Mouse (Mus musculus): ENCODE measurements at regions not wholly inside any gene's neighbourhood (a gene's known extent, or its start where the extent isn't known, plus 50 kb on each side); places are given as distances from the start of the nearest gene placed in this dataset.

DNA sequence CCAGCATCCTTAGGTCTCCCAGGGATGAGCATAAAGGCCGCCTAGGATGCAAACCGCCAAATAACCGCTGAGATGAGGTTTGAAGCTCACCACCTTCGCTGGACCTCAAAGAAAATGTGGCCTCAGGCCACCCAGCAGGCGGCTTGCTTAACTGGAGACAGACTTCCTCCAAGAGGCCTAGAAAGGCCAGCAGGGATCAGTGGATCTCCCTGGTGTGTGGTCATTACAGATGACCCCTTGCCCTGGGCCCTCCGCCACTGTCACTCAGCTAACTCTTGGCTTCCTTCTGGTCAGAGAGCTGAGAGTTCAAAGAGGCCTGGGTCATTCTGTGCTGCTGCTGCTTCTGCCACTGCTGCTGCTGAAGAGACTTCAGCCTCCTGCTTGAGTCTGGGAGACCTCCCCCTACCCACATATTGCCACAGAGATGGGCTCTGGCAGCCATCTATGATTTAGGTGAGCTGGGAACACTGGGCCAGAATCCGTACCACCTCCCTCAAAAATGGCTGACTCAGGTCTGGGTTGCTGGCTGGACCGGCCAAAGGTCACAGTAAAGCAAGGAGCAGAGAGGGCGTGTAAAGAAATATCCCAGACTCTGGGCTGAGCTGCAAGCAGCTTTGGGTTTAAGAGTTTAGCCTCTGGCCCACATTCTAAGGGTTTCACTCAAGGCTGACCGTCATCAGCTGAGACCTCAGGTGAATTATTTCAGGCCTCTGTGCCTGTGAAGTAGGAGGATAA, 130.0 kb upstream of the 1600014C23Rik start:
- no peak for DNase-seq

DNA sequence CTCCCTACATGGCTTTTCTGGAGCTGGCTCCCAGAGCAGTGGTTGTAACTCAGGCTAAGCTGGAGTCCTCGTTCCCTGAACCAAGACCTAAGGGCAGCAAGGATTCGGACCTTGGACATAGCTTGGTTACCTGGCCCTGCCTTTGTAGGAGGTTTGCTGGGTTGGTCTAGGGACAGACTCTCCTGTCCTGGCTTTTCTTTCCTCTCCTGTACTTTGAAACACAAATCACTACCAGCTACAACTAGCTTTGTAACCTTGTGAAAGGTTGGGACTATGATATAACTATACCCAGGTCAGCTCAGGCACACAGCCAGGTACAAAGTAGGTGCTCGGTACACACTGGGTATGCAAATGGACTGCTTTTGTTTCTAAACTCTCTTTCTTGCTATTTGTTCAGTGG, 129.4 kb upstream of the 1600014C23Rik start:
- no peak for DNase-seq

- DNase-seq = no peak
These were observed 125.8 kb upstream of the 1600014C23Rik start for GRCm38 (mm10) chr17:45859441-45859840.

DNA sequence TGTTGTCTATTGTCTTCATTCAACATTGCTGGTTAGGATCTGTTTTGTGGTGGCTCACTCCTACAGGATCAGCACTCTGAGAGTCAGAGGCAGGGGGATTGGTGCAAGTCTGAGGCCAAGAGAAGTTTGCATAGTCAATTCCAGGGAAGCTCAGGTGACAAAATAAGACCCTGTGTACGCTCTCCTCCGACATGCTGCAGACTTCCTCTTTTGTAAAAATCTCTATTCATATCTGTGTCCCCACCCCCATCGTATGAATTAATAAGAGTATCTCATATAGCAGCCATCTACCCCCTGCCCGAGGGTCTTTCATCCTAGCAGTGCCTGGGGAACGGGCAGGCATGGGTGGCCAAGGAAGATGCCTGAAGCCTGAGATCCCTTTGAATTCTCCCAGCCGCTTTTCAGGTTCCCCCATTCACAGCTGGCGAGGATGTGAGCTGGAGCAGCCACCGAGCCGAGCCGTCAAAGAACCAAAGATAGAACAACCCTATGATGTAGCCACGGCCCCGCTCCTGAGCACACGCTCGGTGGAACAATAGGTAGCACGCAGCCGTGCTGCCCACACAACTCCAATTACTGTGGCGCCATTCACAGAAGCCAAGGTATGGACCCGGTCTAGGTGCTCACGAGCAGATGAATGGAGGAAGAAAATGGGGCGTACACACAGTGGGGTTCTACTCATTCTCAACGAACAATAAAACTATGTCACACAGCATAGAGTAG, 120.4 kb upstream of the 1600014C23Rik start:
- no peak for DNase-seq

DNA sequence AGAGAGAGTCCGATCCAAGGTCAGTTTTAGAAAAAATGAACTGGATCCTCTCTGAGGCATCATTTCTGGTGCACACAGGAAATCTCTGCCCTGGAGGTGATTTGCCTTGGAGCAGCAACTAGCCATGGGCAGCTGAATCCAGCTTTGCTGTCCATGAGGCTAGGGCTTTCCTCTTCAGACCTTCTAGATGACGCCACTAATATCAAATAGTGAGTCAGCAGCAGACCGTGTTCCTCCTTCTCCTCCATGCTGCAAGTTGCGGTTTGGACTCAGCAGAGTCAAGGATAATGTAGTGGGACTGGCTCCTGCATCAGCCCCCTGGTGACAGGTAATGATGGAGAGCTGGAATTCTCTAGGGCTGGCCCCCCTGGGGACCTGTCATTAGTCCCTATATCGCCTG, 118.8 kb upstream of the 1600014C23Rik start:
- DNase-seq = no peak

DNA sequence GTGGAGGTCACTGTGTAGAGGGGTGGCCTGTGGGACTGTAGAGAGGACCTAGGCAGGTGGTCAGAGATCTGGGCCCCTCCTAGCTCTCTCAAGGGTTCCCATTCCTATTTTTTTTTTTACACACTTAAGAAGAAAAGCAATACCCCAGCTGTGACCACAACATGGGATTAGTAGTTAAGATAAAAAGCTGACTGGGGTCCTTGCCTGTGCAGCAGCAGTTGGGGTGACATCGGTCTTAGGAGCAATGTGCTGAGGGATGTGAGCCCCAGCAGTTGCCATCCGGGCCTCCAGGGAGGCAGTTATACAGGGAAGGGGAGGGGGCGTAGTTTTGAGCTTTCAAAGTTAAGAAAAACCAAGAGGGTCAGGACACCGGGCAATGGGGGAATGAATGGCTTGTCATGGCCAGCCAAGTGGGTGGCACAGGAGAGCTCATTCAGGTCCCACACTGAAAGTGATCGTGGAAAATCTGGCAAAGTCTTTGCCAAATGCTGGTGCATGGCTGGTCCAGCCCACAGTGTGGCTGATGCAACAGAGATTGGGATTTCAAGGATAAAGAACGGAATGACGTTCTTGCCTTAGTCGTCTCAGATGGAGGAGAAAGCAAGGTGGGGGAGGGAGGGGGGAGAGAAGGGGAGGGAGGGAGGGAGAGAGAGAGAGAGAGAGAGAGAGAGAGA, 118.2 kb upstream of the 1600014C23Rik start:
- no peak for DNase-seq

- no peak for DNase-seq
These were observed 117.3 kb upstream of the 1600014C23Rik start for GRCm38 (mm10) chr17:45850976-45851375.

DNA sequence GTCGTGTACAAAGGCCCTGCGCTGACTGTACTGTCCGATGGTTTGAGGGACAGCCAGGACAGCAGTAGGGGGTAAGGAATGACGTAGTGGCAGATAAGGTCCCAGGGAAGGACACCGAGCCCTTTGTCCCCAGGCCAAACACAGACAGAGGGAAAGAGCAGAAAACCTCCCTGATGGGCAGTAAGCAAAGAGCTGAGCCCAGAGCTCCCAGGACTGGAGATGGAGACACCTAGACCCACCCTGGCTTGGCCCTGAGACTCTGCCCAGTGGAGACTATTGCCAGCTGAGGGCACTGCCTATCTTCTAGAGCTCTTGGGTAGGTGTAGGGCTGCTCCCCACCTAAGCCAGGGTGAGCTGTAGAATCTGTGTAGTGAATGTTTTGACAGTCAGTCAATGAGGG, 116.5 kb upstream of the 1600014C23Rik start:
- no peak for DNase-seq

DNA sequence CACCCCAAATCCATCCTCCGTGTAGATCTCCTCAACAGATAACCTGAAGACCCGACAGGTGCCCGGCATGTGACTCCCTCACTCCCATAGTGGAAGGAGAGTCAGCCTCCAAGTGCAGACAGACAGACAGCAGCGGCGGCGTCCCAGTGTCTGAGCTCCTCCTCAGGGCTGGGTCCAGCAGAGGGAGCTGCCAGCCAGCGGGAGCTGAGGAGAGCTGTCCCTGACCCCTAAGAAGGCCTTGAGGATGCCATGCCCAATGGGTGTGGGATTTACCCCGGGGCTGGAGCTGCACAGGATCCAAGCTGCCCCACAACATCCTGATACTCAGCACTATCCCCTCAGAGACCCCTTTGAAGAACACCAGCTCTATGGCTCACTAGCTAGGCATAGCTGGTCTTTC, 115.0 kb upstream of the 1600014C23Rik start:
- no peak for DNase-seq

DNA sequence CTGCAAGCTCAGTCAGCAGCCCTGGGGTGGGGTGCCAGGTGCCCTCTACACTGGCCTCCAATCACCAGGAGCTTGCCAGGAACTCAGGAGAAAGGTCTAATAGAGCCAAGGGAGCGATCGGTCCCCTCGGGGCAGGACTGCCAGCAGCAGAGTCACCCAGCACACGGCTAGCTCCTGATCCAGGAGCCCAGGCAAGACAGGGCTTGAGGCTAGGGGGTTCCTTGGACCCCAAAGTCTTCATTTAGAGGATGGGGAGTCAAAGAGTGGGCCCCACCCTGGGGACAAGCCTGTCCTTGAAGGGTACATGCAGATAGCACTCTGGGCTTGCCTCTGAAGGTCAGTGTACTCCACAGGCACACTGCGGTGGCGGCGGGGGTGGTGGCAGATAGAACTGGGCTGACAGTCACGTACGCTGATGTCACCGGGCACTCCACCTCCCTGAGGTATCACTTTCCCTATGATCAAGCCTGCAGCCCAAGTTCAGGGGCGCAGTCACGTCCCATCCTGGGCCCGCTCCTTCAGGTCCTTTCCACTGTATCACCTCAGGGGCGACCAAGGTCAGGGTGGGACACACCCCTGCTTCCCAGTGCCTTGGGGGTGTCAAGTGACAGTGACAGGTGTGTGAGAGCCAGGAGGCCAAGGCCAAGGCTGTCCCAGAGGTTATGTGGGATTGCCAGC, 114.2 kb upstream of the 1600014C23Rik start:
- DNase-seq = no peak

DNA sequence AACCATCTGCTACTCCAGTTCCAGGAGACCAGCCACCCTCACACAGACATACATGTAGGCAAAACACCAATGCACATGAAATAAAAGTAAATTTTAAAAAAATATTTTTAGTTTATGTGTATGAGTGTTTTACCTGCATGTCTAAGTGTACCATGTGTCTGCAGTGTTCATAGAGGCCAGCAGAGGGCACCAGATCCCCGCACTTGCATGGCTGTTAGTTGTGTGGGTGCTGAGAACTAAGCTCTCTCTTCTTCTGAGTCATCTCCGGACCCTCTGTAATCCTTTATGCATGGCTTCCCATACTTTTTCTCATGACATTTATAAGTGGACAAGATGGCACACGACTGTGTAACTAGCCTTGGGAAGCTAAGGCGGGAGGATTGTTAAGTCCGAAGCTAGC, 112.2 kb upstream of the 1600014C23Rik start:
- peak in 1 of 2 experiments; percentile 15 for DNase-seq

- no peak for DNase-seq
These were observed 103.1 kb upstream of the 1600014C23Rik start for GRCm38 (mm10) chr17:45836731-45837130.

DNA sequence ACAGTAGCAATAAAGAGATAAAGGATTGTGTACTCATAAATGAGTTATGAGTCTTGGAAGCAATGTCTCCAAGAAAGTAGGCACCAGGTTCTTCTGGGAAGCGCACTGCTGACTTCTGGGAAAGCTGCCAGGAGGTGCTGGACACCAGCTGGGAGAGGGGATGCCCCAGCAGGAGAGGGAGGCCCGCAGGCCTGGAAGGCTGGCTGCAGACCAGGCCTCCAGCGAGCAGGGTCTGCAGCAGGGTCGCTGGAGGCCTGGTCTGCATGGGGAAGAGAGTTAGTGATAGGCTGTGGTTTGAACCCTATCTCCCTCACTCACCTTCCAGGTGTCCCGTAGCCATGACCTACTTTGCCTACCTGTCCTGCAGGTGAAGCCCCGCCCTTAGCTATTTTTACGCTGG, 102.6 kb upstream of the 1600014C23Rik start:
- no peak for DNase-seq

- DNase-seq = no peak
These were observed 101.0 kb upstream of the 1600014C23Rik start for GRCm38 (mm10) chr17:45834518-45835071.

GRCm38 (mm10) chr17:45830324-45830723, 96.7 kb upstream of the 1600014C23Rik start:
- DNase-seq = no peak

GRCm38 (mm10) chr17:45829571-45829970, 95.9 kb upstream of the 1600014C23Rik start:
- no peak for DNase-seq

- DNase-seq = no peak
These were observed 95.2 kb upstream of the 1600014C23Rik start for GRCm38 (mm10) chr17:45828843-45829242.

DNA sequence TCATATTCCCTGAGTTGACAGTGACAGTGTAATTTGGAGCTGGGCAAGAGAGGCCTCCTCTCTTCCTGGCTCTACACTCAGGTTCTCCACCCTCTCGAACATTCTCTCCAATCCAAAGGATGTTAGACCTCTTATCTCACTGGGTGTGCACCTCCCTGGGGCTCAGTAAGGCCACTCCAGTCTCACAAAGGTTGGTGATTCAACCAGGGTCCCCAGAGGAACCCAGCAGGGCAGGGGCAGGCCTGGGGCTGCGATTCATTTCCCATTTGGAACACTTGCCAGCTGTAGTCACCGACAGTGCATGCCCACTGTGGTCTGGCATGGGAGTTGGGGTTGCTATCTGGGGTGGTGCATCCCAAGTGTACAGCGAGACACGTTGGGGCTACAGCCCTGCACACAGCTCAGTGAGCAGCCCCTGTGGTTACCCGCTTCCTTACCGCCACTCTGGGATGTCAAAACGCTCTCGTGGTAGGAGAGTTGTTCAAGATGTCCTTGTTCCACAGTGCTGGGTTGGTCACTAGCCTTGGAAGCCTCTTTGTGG, 94.7 kb upstream of the 1600014C23Rik start:
- peak in 1 of 2 experiments; percentile 18 for DNase-seq

DNA sequence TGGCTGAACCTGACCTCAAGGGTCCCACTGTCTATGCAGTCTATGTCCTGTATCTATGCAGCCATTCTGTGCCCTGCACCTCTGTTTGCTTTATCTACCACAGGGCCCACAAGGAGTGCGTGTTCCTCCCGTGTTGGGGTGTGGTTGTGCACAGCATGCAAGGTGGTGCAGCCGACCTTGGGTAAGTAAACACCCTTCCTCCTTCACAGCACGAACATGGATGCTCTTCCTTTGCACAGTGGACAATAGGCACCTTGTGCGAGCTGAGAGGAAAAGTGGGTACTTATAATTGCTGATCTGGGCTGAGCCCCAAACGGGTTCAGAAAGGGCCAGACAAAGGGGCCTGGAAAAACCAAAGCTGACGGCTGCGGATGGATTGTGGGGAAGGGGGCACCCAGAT, 91.3 kb upstream of the 1600014C23Rik start:
- DNase-seq = no peak

DNA sequence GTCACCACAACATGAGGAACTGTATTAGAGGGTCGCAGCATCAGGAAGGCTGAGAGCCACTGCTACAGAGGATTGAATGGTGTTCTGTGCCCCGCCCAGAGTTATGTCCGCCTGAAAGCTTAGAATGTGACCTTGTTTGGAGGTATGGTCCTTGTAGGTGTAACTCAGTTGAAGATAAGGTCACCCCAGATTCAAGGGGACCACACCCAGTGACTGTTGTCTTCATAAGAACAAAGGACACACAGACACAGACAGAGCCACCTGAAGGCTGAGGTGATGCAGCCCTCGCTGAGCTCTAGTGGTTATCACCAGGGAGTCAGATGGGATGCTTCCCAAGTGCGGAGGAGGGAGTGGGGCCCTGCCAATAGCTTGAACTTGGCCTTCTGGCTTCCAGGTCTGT, 89.9 kb upstream of the 1600014C23Rik start:
- DNase-seq = no peak

- no peak for DNase-seq
These were observed 88.8 kb upstream of the 1600014C23Rik start for GRCm38 (mm10) chr17:45822427-45822826.

- DNase-seq = no peak
These were observed 87.7 kb upstream of the 1600014C23Rik start for GRCm38 (mm10) chr17:45821356-45821755.

DNA sequence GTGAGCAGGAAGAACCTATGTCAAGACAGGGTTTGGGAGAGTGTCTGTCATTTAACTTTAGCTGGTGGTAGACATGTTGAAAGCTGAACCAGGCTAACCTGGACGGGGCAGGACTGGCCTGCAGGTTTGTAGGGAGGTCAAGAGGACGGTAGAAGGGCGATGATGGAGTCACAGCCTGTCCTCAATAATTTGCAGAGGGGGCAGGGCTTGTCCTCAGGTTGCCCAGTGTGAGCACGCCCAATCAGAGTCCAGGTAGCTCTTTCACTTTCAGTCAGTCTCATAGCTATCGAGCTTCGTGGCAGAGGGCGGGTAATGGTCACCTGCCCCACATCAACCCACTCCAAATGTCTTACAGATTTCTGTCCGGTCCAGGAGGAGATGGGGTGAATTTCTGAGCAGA, 85.5 kb upstream of the 1600014C23Rik start:
- DNase-seq = no peak

Measured in thymus, postnatal 36 days (tissue).